Mouse (Mus musculus): ENCODE measurements around the gene Pip5kl1.

DNA sequence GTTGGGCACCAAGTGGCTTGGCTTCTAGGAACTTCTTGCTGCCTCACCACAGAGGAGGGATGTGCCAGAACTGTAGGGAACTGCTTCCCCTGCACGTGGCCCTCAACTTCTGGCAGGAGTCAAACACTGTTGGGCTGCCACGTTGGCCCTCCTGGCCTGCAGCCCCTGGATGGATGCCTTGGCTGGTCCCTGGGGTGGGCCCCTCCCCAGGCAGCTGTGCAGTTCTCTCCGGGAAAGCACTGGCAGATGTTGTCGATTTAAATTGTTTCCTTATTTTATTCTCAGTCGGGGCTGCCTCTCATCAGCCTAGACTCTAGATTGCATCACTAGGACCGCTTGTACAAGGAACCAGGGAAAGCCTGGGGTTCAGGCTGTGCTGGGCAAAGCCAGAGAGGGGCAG, 24.8 kb upstream of the Pip5kl1 start:
- TF ChIP-seq GATA1 (IDR thresholded peaks at IDR 0.05; ENCODE audit: low read length) = no peak
- no peak for TF ChIP-seq TAL1 (IDR thresholded peaks at IDR 0.05; ENCODE audit: low read length)
